Mouse (Mus musculus): ENCODE data around the gene Olfr159. TPM values are rescaled to one million over a fixed set of nuclear protein-coding genes. Genes with fewer than 3 reads are reported as not detected.
A peak's percentile ranks its signal among the peaks of the same experiment; 100 is the strongest.

Olfr159 gene
- total and polyA plus RNA-seq, 2 experiments, result not detected

DNA sequence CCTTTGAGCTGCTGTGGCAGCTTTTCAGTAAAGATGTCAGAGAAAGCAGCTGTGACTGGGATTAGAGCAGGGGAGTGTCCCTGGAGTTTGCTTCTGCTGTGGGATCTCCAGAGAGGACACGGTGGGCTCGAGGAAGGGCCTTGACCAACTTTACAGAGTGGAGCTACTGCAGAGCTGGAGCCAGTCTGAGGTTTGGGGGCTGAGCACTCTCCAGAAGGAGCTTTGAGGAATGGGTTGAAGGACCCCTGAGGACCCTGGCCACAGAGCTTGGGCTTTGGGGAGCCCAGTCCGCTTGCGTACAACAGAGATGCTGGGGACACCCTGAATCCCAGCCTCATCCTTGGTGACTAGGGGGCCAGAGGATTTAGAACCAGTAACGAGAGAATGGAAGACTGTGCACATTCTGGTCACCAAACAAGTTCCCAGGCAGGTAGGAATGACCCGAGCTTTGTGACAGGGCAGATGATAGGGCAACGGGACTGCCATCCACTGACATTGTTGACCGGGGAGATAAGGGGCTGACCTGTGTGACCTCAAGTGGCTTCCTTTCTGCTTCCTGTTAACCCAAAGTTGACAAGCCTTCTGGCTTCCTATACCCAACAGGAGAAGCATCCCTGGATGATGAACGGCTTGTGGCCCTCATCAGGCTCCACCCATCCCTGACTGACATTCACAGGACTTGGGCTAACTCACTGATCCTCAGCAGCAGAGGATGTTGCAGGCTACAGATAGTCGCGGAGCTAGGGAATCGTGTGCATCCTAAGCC, 44.4 kb downstream of the Olfr159 start:
- Histone ChIP-seq H3K9ac (ENCODE audit: low read depth, low read length) (no peak overlapping the region), H3K27me3 (ENCODE audit: control insufficient read depth, insufficient read depth, low read length) (no peaks in the 10 kb centered on the region), H3K79me2 (ENCODE audit: control insufficient read depth, insufficient read depth, low read length) (no peaks in the 10 kb centered on the region), H3K36me3 (ENCODE audit: control insufficient read depth, insufficient read depth, low read length) (no peaks in the 10 kb centered on the region), H3K4me1 (ENCODE audit: control insufficient read depth, insufficient read depth, low read length) (no peaks in the 10 kb centered on the region), H3K4me3 (ENCODE audit: insufficient read depth, low read depth, low read length) (no peak overlapping the region), H3K27ac (replicated peaks; ENCODE audit: insufficient read depth, low read depth, low read length) (no peak overlapping the region)
- no peak for TF ChIP-seq CTCF (IDR thresholded peaks at IDR 0.05; ENCODE audit: low read depth, low read length)
- no peak for TF ChIP-seq POLR2A (IDR thresholded peaks at IDR 0.05; ENCODE audit: extremely low read depth, insufficient read depth, low read length)
- DNase-seq (ENCODE audit: extremely low read depth, low read depth, low spot score), result no peak
- 28% methylated on average over 12 of the region's 12 CpGs for WGBS

DNA sequence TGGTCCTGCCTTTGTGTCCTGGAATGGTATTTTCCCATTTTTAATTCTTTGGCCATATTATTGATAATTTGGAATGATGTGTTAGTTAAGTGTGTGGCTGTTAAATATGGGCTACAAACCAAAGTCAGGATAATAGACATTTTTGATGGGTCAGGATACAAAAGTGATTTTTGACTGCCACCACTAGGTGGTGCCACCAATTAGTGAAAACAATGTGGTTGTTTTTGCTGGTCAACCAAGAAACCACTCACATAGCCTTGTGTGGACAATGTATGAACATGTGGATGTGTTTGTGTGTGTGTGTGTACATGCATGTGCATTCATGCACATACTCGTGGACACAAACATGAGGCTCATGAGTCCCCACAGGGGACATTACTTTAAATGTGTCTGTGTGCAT, 46.0 kb downstream of the Olfr159 start:
- no peak overlapping the region for H3K9ac ChIP-seq (ENCODE audit: low read depth, low read length)
- peak; percentile 24 for DNase-seq (ENCODE audit: extremely low read depth, low read depth, low spot score)
- no peak overlapping the region for H3K27ac ChIP-seq (replicated peaks; ENCODE audit: insufficient read depth, low read depth, low read length)
- H3K4me1 ChIP-seq (ENCODE audit: control insufficient read depth, insufficient read depth, low read length), result no peaks in the 10 kb centered on the region
- WGBS, result 10% methylated on average over 1 of the region's 1 CpGs
- no peaks in the 10 kb centered on the region for H3K79me2 ChIP-seq (ENCODE audit: control insufficient read depth, insufficient read depth, low read length)
- no peak overlapping the region for H3K4me3 ChIP-seq (ENCODE audit: insufficient read depth, low read depth, low read length)
- H3K36me3 ChIP-seq (ENCODE audit: control insufficient read depth, insufficient read depth, low read length), result no peaks in the 10 kb centered on the region
- H3K27me3 ChIP-seq (ENCODE audit: control insufficient read depth, insufficient read depth, low read length), result no peaks in the 10 kb centered on the region
- no peak for TF ChIP-seq POLR2A (IDR thresholded peaks at IDR 0.05; ENCODE audit: extremely low read depth, insufficient read depth, low read length)
- TF ChIP-seq CTCF (IDR thresholded peaks at IDR 0.05; ENCODE audit: low read depth, low read length), result 0 out of 2 replicates have a peak, but pooled peaks have one; percentile 31

DNA sequence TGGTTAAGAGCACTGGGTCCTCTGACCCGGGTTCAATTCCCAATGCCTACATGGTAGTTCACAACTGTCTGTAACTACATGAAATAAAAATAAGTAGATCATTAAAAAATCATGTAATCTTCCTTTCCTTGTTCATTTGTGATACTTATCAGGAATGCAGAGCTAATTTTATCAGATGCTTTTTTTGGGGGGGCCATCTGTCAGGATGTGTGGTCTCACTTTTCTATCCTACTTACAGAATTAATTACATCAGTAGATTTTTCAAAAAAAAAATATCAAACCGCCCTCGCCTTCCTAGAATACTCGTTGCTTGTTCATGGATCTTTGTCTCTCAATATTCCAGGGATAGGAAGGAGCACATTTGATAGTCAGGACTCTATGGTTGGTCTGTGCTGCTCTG, 48.6 kb downstream of the Olfr159 start:
- H3K36me3 ChIP-seq (ENCODE audit: control insufficient read depth, insufficient read depth, low read length), result no peaks in the 10 kb centered on the region
- WGBS, result 87% methylated on average over 4 of the region's 4 CpGs
- H3K9ac ChIP-seq (ENCODE audit: low read depth, low read length), result no peak overlapping the region
- DNase-seq (ENCODE audit: extremely low read depth, low read depth, low spot score), result no peak
- no peaks in the 10 kb centered on the region for H3K27me3 ChIP-seq (ENCODE audit: control insufficient read depth, insufficient read depth, low read length)
- no peak overlapping the region for H3K27ac ChIP-seq (replicated peaks; ENCODE audit: insufficient read depth, low read depth, low read length)
- TF ChIP-seq CTCF (IDR thresholded peaks at IDR 0.05; ENCODE audit: low read depth, low read length) (no peak), POLR2A (IDR thresholded peaks at IDR 0.05; ENCODE audit: extremely low read depth, insufficient read depth, low read length) (no peak)
- no peaks in the 10 kb centered on the region for H3K79me2 ChIP-seq (ENCODE audit: control insufficient read depth, insufficient read depth, low read length)
- H3K4me3 ChIP-seq (ENCODE audit: insufficient read depth, low read depth, low read length), result no peak overlapping the region
- H3K4me1 ChIP-seq (ENCODE audit: control insufficient read depth, insufficient read depth, low read length), result no peaks in the 10 kb centered on the region

DNA sequence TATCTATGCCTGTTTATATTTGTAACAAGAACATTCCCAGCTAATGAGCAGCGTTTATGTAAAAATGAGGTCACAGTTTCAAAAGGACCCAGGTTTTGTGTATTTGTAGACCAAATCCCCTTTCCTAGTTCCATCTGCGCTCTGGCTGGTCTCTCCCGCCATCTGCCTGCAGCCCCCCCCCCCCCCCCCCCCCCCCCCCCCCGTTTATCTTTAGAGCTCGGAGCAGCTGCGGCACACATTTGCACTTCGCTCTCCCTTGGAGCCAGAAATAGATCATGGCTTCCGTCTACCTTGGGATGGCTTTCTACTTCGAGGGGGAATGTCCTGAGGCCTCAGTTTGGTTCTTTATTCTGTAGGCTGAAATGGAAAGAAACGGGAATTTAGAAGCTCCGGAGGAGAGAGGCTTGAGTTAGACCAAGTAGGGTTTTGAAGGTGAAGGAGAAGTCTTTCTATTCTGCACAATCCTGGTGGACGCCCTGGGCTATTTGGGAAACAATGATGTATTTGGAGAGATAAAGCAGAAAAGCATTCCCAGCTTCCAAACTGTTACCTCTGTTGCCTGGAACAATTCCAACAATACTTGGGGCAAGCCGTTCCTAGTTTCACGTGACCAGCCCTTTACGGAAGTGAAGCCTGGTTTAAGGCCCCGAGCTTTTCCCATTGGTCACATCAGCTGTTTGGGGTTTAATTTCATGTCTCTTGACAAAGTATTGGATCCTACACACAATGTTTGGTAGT, 50.1 kb downstream of the Olfr159 start:
- no peak overlapping the region for H3K27ac ChIP-seq (replicated peaks; ENCODE audit: insufficient read depth, low read depth, low read length)
- no peaks in the 10 kb centered on the region for H3K36me3 ChIP-seq (ENCODE audit: control insufficient read depth, insufficient read depth, low read length)
- no peaks in the 10 kb centered on the region for H3K79me2 ChIP-seq (ENCODE audit: control insufficient read depth, insufficient read depth, low read length)
- no peak for TF ChIP-seq POLR2A (IDR thresholded peaks at IDR 0.05; ENCODE audit: extremely low read depth, insufficient read depth, low read length)
- 61% methylated on average over 16 of the region's 16 CpGs for WGBS
- DNase-seq (ENCODE audit: extremely low read depth, low read depth, low spot score), result no peak
- peaks cover 2% of the 10 kb centered on the region; the same call in 1 of the 2 replicates for H3K27me3 ChIP-seq (ENCODE audit: control insufficient read depth, insufficient read depth, low read length)
- H3K4me1 ChIP-seq (ENCODE audit: control insufficient read depth, insufficient read depth, low read length), result no peaks in the 10 kb centered on the region
- H3K9ac ChIP-seq (ENCODE audit: low read depth, low read length), result no peak overlapping the region
- no peak overlapping the region for H3K4me3 ChIP-seq (ENCODE audit: insufficient read depth, low read depth, low read length)

Other genes starting within 250 kb of the Olfr159 start
- gene Tpm2, start 247.2 kb downstream of the Olfr159 start, total RNA-seq (2014; rRNA removed), result 1.8 and 8.4 TPM in 2 replicates
- gene Tpm2, start 247.2 kb downstream of the Olfr159 start, polyA plus RNA-seq (2012; rRNA removed), result 3.8 TPM in 2 replicates
- gene Creb3, start 208.7 kb downstream of the Olfr159 start, total RNA-seq (2014; rRNA removed), result 37.8 and 41.1 TPM in 2 replicates
- 47.9 and 62.0 TPM in 2 replicates for gene Creb3, start 208.7 kb downstream of the Olfr159 start, polyA plus RNA-seq (2012; rRNA removed)
- 39.9 and 42.8 TPM in 2 replicates for gene Tln1, start 208.3 kb downstream of the Olfr159 start, total RNA-seq (2014; rRNA removed)
- 29.9 and 38.6 TPM in 2 replicates for gene Tln1, start 208.3 kb downstream of the Olfr159 start, polyA plus RNA-seq (2012; rRNA removed)
- gene Rgp1, start 192.3 kb downstream of the Olfr159 start, total RNA-seq (2014; rRNA removed), result 15.9 and 18.7 TPM in 2 replicates
- gene Rgp1, start 192.3 kb downstream of the Olfr159 start, polyA plus RNA-seq (2012; rRNA removed), result 33.2 and 44.5 TPM in 2 replicates
- gene Gba2, start 192.1 kb downstream of the Olfr159 start, total RNA-seq (2014; rRNA removed), result 5.1 and 5.3 TPM in 2 replicates
- 8.9 and 10.9 TPM in 2 replicates for gene Gba2, start 192.1 kb downstream of the Olfr159 start, polyA plus RNA-seq (2012; rRNA removed)
- not detected in 2 replicates for gene Msmp, start 186.5 kb downstream of the Olfr159 start, total RNA-seq (2014; rRNA removed)
- not detected in 2 replicates for gene Msmp, start 186.5 kb downstream of the Olfr159 start, polyA plus RNA-seq (2012; rRNA removed)
- 22.9 and 29.2 TPM in 2 replicates for gene Npr2, start 139.1 kb downstream of the Olfr159 start, total RNA-seq (2014; rRNA removed)
- gene Npr2, start 139.1 kb downstream of the Olfr159 start, polyA plus RNA-seq (2012; rRNA removed), result 24.1 and 39.1 TPM in 2 replicates
- gene Spag8, start 117.4 kb downstream of the Olfr159 start, total RNA-seq (2014; rRNA removed), result 0.47 and 0.55 TPM in 2 replicates
- 0.83 and 1.1 TPM in 2 replicates for gene Spag8, start 117.4 kb downstream of the Olfr159 start, polyA plus RNA-seq (2012; rRNA removed)
- 202 and 236 TPM in 2 replicates for gene Hint2, start 114.5 kb downstream of the Olfr159 start, total RNA-seq (2014; rRNA removed)
- gene Hint2, start 114.5 kb downstream of the Olfr159 start, polyA plus RNA-seq (2012; rRNA removed), result 215 and 231 TPM in 2 replicates
- 0.46 and 0.81 TPM in 2 replicates for gene Tmem8b, start 102.0 kb downstream of the Olfr159 start, total RNA-seq (2014; rRNA removed)
- 1.8 and 1.9 TPM in 2 replicates for gene Tmem8b, start 102.0 kb downstream of the Olfr159 start, polyA plus RNA-seq (2012; rRNA removed)
- not detected in 2 replicates for gene Fam221b, start 101.9 kb downstream of the Olfr159 start, total RNA-seq (2014; rRNA removed)
- 0.02 TPM in 1 of 2 replicates, not detected in the other for gene Fam221b, start 101.9 kb downstream of the Olfr159 start, polyA plus RNA-seq (2012; rRNA removed)
- gene Olfr70, start 70.2 kb downstream of the Olfr159 start, total RNA-seq (2014; rRNA removed), result not detected in 2 replicates
- not detected in 2 replicates for gene Olfr70, start 70.2 kb downstream of the Olfr159 start, polyA plus RNA-seq (2012; rRNA removed)
- not detected in 2 replicates for gene Olfr71, start 60.8 kb downstream of the Olfr159 start, total RNA-seq (2014; rRNA removed)
- gene Olfr71, start 60.8 kb downstream of the Olfr159 start, polyA plus RNA-seq (2012; rRNA removed), result not detected in 2 replicates
- gene Hrct1, start 43.8 kb downstream of the Olfr159 start, total RNA-seq (2014; rRNA removed), result 0.09 and 0.13 TPM in 2 replicates
- 0.07 and 0.21 TPM in 2 replicates for gene Hrct1, start 43.8 kb downstream of the Olfr159 start, polyA plus RNA-seq (2012; rRNA removed)
- gene Spaar, start 41.0 kb downstream of the Olfr159 start, total RNA-seq (2014; rRNA removed), result 0.07 and 0.18 TPM in 2 replicates
- gene Spaar, start 41.0 kb downstream of the Olfr159 start, polyA plus RNA-seq (2012; rRNA removed), result 0.07 and 0.12 TPM in 2 replicates
- gene Olfr156, start 52.9 kb upstream of the Olfr159 start, total RNA-seq (2014; rRNA removed), result not detected in 2 replicates
- not detected in 2 replicates for gene Olfr156, start 52.9 kb upstream of the Olfr159 start, polyA plus RNA-seq (2012; rRNA removed)
- not detected in 2 replicates for gene Olfr157, start 69.2 kb upstream of the Olfr159 start, total RNA-seq (2014; rRNA removed)
- gene Olfr157, start 69.2 kb upstream of the Olfr159 start, polyA plus RNA-seq (2012; rRNA removed), result not detected in 2 replicates
- gene Olfr155, start 80.6 kb upstream of the Olfr159 start, total RNA-seq (2014; rRNA removed), result not detected in 2 replicates
- not detected in 2 replicates for gene Olfr155, start 80.6 kb upstream of the Olfr159 start, polyA plus RNA-seq (2012; rRNA removed)
- gene Reck, start 104.5 kb upstream of the Olfr159 start, total RNA-seq (2014; rRNA removed), result 1.9 and 2.2 TPM in 2 replicates
- gene Reck, start 104.5 kb upstream of the Olfr159 start, polyA plus RNA-seq (2012; rRNA removed), result 2.4 and 2.6 TPM in 2 replicates
- 0.83 and 2.0 TPM in 2 replicates for gene Glipr2, start 186.4 kb upstream of the Olfr159 start, total RNA-seq (2014; rRNA removed)
- 0.67 and 1.2 TPM in 2 replicates for gene Glipr2, start 186.4 kb upstream of the Olfr159 start, polyA plus RNA-seq (2012; rRNA removed)
- gene Ccin, start 212.5 kb upstream of the Olfr159 start, total RNA-seq (2014; rRNA removed), result not detected in 2 replicates
- not detected in 2 replicates for gene Ccin, start 212.5 kb upstream of the Olfr159 start, polyA plus RNA-seq (2012; rRNA removed)
- gene Clta, start 233.4 kb upstream of the Olfr159 start, total RNA-seq (2014; rRNA removed), result 166 and 191 TPM in 2 replicates
- 116 and 154 TPM in 2 replicates for gene Clta, start 233.4 kb upstream of the Olfr159 start, polyA plus RNA-seq (2012; rRNA removed)